Mouse (Mus musculus) neural tube, embryonic 14.5 days (tissue): ENCODE results near the gene Rps6ka5. TPM values are rescaled to one million over a fixed set of nuclear protein-coding genes. Genes with fewer than 3 reads are reported as not detected.

Source experiments
- ATAC-seq: fragments of 200-750 bp; cut with Nextera tagmentation; 2 replicates; pipeline ENCODE4 v1.8.0; 2017; ENCODE audit warnings: low read depth, mild to moderate bottlenecking, moderate TSS enrichment, moderate library complexity
- H3K27ac ChIP-seq: fragments of 300-500 bp; sonication (generic); 2 replicates; pipeline ENCODE4 v1.5.1; 2014; ENCODE audit warnings: low read depth, mild to moderate bottlenecking, control low read depth, low read length, moderate library complexity, mixed read lengths
- H3K27me3 ChIP-seq: fragments of 300-500 bp; sonication (generic); 2 replicates; pipeline ENCODE4 v1.6.1; 2014; ENCODE audit warnings: low read length; ENCODE audit not compliant: control insufficient read depth, insufficient read depth
- H3K36me3 ChIP-seq: fragments of 300-500 bp; sonication (generic); 2 replicates; pipeline ENCODE4 v1.6.1; 2014; ENCODE audit warnings: low read length, mixed read lengths; ENCODE audit not compliant: control insufficient read depth, insufficient read depth
- H3K4me1 ChIP-seq: fragments of 300-500 bp; sonication (generic); 2 replicates; pipeline ENCODE4 v1.6.1; 2014; ENCODE audit warnings: low read length; ENCODE audit not compliant: control insufficient read depth, insufficient read depth
- H3K4me2 ChIP-seq: fragments of 300-500 bp; sonication (generic); 2 replicates; pipeline ENCODE4 v1.6.1; 2014; ENCODE audit warnings: mild to moderate bottlenecking, low read depth, low read length, control low read depth
- H3K4me3 ChIP-seq: fragments of 300-500 bp; sonication (generic); 2 replicates; pipeline ENCODE4 v1.5.1; 2014; ENCODE audit warnings: low read depth, low read length, control low read depth, mixed read lengths
- H3K9ac ChIP-seq: fragments of 300-500 bp; sonication (generic); replicated peaks from 2 replicates; pipeline ENCODE4 v1.6.1; 2014; ENCODE audit warnings: low read depth, mild to moderate bottlenecking, control low read depth, low read length, mixed read lengths
- H3K9me3 ChIP-seq: fragments of 300-500 bp; sonication (generic); 2 replicates; pipeline ENCODE4 v1.6.1; 2016; ENCODE audit warnings: low read length; ENCODE audit not compliant: control insufficient read depth
- WGBS: fragments of 180-500 bp; shearing (Covaris S2); extraction: QIAGEN DNeasy Blood & Tissue Kit; methylation state at CpG from one replicate; pipeline ENCODE4 v1.1.7; 2014; 5-methylcytosine and 5-hydroxymethylcytosine counted together
- polyA plus RNA-seq: library from polyadenylated mRNA; unstranded; fragments of >200 nt; fragmentation: Nextera tagmentation; extraction: Ambion mirVana; gene quantifications from 2 replicates; pipeline ENCODE4 v1.2.1, GENCODE M21; 2014

The Rps6ka5 gene
- polyA plus RNA-seq, 1 experiment from 2014 or later, result 7.9 TPM

GRCm38 (mm10) chr12:100631286-100631685 lies 95.5 kb downstream of the Rps6ka5 start:
- WGBS, result 91% methylated on average over 7 of the region's 7 CpGs
- Histone ChIP-seq H3K27ac (no peak overlapping the region), H3K27me3 (no peaks in the 10 kb centered on the region), H3K4me3 (no peak overlapping the region), H3K4me2 (no peak overlapping the region), H3K36me3 (no peaks in the 10 kb centered on the region), H3K4me1 (no peaks in the 10 kb centered on the region), H3K9me3 (no peaks in the 10 kb centered on the region), H3K9ac (no peak overlapping the region)
- no peak for ATAC-seq

DNA sequence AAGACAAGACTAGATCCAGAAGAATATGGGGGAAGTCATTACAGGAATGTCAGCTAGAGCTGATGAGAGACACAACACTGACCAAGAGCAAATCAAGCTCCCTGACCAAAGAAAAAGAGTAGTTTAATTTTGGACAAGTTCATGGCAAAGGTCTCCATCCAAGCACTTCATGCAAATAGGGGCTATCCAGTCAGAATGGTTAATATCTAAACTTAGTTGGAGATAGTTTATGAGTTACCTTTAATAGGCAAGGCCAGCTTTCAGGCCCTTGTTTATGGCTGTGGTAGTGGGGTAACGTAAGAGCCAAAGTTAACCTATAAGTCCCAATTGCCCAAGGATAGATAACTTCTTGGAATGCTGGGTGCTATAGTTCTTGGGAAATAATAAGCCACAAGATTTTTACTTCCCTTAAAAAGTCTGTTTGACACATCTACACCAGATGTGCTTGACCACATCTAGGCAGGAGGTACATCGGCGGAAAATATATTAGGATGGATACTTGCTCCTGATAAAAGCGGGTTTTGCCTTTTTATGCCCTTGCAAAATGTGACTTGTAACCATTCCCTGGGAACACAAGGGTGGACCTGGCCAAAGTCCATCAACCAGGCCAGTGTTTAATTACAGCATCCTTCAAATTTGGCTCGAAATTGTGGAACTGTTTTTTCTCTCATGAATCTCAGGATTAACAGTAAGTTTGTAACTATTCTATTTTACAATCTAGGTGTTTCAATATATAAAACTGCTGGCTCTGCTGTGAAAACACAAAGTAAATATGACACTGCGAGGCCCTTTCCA lies 97.5 kb downstream of the Rps6ka5 start:
- no peaks in the 10 kb centered on the region for H3K9me3 ChIP-seq
- H3K4me2 ChIP-seq, result no peak overlapping the region
- H3K9ac ChIP-seq, result no peak overlapping the region
- H3K4me1 ChIP-seq, result no peaks in the 10 kb centered on the region
- H3K27me3 ChIP-seq, result no peaks in the 10 kb centered on the region
- 93% methylated on average over 6 of the region's 6 CpGs for WGBS
- H3K27ac ChIP-seq, result no peak overlapping the region
- H3K4me3 ChIP-seq, result no peak overlapping the region
- no peak for ATAC-seq
- H3K36me3 ChIP-seq, result no peaks in the 10 kb centered on the region

GRCm38 (mm10) chr12:100626991-100627677 lies 99.6 kb downstream of the Rps6ka5 start:
- Histone ChIP-seq H3K4me1 (no peaks in the 10 kb centered on the region), H3K27me3 (no peaks in the 10 kb centered on the region), H3K36me3 (no peaks in the 10 kb centered on the region), H3K9ac (no peak overlapping the region), H3K4me3 (no peak overlapping the region), H3K4me2 (no peak overlapping the region), H3K27ac (no peak overlapping the region), H3K9me3 (no peaks in the 10 kb centered on the region)
- WGBS, result 28% methylated on average over 1 of the region's 1 CpGs
- ATAC-seq, result no peak

DNA sequence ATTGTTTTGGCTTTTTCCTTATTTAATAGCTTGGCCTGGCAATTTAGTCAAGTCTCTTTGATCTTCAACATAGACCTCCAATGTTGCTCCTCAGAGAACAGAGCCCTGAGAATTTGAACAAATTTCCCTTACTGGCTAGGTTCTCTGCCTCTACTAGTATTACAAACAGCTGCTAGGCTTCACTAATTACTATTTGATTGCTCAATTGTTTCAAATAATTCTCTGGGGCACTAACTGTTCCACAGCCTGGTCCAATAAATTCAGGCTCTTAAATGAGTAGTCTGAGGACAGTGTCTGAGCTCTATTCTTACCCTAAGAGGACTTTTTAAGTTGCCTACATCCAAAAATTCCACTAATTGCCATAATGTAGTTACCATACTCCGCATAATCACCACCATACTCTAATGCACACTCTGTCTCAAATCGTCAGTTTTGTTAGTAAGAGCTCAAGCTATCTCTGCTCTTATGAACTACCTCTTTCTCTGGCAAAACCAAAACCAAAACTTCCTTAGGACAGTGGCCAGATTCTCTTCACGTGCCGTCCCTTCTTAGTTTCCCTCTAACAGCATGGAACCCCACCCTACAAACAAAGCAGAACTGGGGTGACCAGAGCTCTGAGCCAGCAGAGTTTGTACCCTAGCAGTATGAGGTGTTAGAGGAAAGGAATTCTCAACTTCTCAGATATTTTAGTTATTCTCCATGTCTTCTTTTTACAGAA lies 100.4 kb downstream of the Rps6ka5 start:
- no peaks in the 10 kb centered on the region for H3K27me3 ChIP-seq
- 77% methylated on average over 4 of the region's 4 CpGs for WGBS
- no peak for ATAC-seq

DNA sequence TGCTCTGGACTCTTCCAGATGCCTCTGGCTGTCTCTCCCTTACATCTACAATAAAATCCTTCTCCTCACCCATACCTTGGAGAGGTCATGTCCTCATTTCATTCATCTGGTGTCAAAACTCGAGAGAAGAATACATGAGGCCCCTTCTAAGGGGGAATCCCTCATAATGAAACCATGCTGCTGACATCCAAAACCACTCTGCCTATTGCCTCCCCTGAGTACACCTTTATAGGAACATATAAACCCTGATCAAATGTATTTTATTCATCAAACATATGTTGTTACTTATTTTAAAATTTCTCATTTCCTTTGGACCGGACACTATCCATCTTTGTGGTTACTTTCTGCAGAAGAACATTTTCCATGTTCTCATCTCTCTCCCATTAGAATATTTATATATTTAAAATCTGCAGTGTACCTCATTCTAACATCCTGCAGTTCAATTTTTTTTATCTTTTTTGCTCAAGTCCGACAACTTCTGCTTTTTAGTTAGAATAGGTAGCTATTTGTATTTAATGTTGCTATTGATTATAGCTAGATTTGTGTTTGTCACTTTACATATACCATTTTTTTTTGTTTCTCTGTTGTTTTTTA lies 101.8 kb downstream of the Rps6ka5 start:
- no peaks in the 10 kb centered on the region for H3K36me3 ChIP-seq
- no peak overlapping the region for H3K4me3 ChIP-seq
- H3K27me3 ChIP-seq, result no peaks in the 10 kb centered on the region
- no peak overlapping the region for H3K4me2 ChIP-seq
- ATAC-seq, result no peak
- no peaks in the 10 kb centered on the region for H3K9me3 ChIP-seq
- no peak overlapping the region for H3K9ac ChIP-seq
- 85% methylated on average over 3 of the region's 3 CpGs for WGBS
- H3K4me1 ChIP-seq, result no peaks in the 10 kb centered on the region
- no peak overlapping the region for H3K27ac ChIP-seq

More for the DNA sequence above, 100.4 kb downstream of the Rps6ka5 start:
- no peak overlapping the region for H3K9ac ChIP-seq
- H3K9me3 ChIP-seq, result no peaks in the 10 kb centered on the region
- H3K36me3 ChIP-seq, result no peaks in the 10 kb centered on the region
- no peak overlapping the region for H3K4me3 ChIP-seq
- H3K4me1 ChIP-seq, result no peaks in the 10 kb centered on the region
- H3K4me2 ChIP-seq, result no peak overlapping the region
- H3K27ac ChIP-seq, result no peak overlapping the region

DNA sequence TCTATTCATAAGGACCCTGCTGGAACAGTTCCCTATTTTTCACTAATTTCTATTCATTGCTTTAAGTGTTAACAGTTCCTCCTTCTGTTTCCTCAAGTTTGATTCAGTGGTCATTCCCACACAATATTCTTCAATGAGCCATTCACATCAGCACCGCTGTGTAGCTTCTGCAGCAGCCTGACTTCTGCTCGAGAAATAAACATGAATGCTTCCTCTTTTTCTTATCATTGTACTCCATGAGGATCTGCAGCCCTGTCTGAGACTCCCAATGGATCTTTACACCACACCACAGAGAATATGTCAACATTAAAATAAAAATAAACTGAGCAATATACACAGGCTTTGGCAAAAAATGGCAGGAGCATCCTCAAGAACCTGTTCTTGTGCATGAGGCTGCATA lies 111.5 kb downstream of the Rps6ka5 start:
- Histone ChIP-seq H3K4me1 (no peaks in the 10 kb centered on the region), H3K9ac (no peak overlapping the region), H3K27ac (no peak overlapping the region), H3K27me3 (no peaks in the 10 kb centered on the region), H3K9me3 (no peaks in the 10 kb centered on the region), H3K36me3 (no peaks in the 10 kb centered on the region), H3K4me2 (no peak overlapping the region), H3K4me3 (no peak overlapping the region)
- ATAC-seq, result no peak
- 70% methylated on average over 2 of the region's 2 CpGs for WGBS

GRCm38 (mm10) chr12:100613878-100614277 lies 112.9 kb downstream of the Rps6ka5 start:
- no peaks in the 10 kb centered on the region for H3K36me3 ChIP-seq
- no peaks in the 10 kb centered on the region for H3K27me3 ChIP-seq
- H3K9ac ChIP-seq, result no peak overlapping the region
- no peaks in the 10 kb centered on the region for H3K9me3 ChIP-seq
- 83% methylated on average over 2 of the region's 2 CpGs for WGBS
- no peak overlapping the region for H3K4me3 ChIP-seq
- no peak overlapping the region for H3K4me2 ChIP-seq
- H3K4me1 ChIP-seq, result no peaks in the 10 kb centered on the region
- ATAC-seq, result no peak
- no peak overlapping the region for H3K27ac ChIP-seq

- 80% methylated on average over 5 of the region's 5 CpGs for WGBS
- Histone ChIP-seq H3K9me3 (no peaks in the 10 kb centered on the region), H3K27ac (no peak overlapping the region), H3K27me3 (no peaks in the 10 kb centered on the region), H3K36me3 (no peaks in the 10 kb centered on the region), H3K4me2 (no peak overlapping the region), H3K4me1 (no peaks in the 10 kb centered on the region), H3K4me3 (no peak overlapping the region), H3K9ac (no peak overlapping the region)
- no peak for ATAC-seq
Measured at GRCm38 (mm10) chr12:100613192-100613700, 113.5 kb downstream of the Rps6ka5 start.
